Mouse (Mus musculus): ENCODE results near the gene Lats2. TPM values are rescaled to one million over a fixed set of nuclear protein-coding genes. Genes with fewer than 3 reads are reported as not detected.
A peak's percentile ranks its signal among the peaks of the same experiment; 100 is the strongest.

Lats2 gene
- polyA plus RNA-seq, 1 experiment from 2014 or later, result 11.5 TPM

DNA sequence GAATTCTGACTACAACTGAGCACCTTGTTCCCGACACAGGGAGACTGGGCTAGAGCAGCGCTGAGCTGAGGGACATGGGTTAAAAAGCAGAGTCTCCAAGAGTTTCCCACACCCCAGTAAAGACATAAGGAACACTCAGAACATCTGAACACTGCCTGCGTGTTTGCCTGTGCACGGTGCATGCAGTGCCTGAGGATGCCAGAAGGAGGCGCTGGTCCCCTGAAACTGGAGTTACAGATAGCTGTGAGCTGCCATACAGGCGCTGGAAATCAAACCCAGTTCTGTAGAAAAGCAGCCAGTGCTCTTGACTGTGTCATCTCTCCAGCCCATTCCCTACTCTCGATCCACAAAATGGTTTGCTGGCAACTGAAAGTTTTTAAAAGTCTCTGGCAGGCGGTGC lies 32.0 kb downstream of the Lats2 start:
- Histone ChIP-seq H3K4me1 (ENCODE audit: control insufficient read depth, insufficient read depth, low read length) (peaks cover 13% of the 10 kb centered on the region), H3K9ac (ENCODE audit: low read depth, low read length) (no peak overlapping the region), H3K36me3 (ENCODE audit: control insufficient read depth, insufficient read depth, low read length) (0 out of 2 replicates have a peak, but pooled peaks cover 2% of the 10 kb centered on the region), H3K27ac (ENCODE audit: low read length) (no peak overlapping the region), H3K9me3 (ENCODE audit: control insufficient read depth, low read length) (no peaks in the 10 kb centered on the region), H3K4me2 (ENCODE audit: low read depth, low read length) (no peak overlapping the region), H3K27me3 (replicated peaks; ENCODE audit: control insufficient read depth, insufficient read depth, low read length) (no peaks in the 10 kb centered on the region), H3K4me3 (ENCODE audit: low read length) (no peak overlapping the region)
- no peak for ATAC-seq
- 74% methylated on average over 8 of the region's 8 CpGs for WGBS

DNA sequence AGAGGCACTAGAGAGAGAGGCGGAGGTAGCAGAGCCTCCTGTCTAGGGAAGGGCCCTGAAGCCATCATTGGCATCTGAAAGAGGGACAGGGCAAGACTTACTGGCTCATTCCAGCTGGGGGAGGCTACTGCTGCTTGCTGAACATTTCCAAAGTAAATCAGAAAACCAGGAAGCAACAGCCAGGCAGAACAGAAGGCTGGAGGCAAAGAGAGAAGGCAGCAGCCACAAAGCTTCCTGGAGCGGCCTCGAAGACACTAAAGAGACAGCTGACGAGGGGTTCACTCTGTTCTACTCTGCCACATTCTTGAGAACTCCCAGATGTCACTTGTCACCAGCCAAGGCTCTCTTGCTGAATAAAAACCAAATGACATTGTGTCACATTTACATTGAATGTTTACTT lies 33.7 kb downstream of the Lats2 start:
- Histone ChIP-seq H3K27ac (ENCODE audit: low read length) (no peak overlapping the region), H3K4me1 (ENCODE audit: control insufficient read depth, insufficient read depth, low read length) (no peaks in the 10 kb centered on the region), H3K4me3 (ENCODE audit: low read length) (no peak overlapping the region), H3K4me2 (ENCODE audit: low read depth, low read length) (no peak overlapping the region), H3K9me3 (ENCODE audit: control insufficient read depth, low read length) (no peaks in the 10 kb centered on the region), H3K36me3 (ENCODE audit: control insufficient read depth, insufficient read depth, low read length) (0 out of 2 replicates have a peak, but pooled peaks cover 2% of the 10 kb centered on the region), H3K27me3 (replicated peaks; ENCODE audit: control insufficient read depth, insufficient read depth, low read length) (no peaks in the 10 kb centered on the region), H3K9ac (ENCODE audit: low read depth, low read length) (no peak overlapping the region)
- 52% methylated on average over 4 of the region's 4 CpGs for WGBS
- ATAC-seq, result no peak

DNA sequence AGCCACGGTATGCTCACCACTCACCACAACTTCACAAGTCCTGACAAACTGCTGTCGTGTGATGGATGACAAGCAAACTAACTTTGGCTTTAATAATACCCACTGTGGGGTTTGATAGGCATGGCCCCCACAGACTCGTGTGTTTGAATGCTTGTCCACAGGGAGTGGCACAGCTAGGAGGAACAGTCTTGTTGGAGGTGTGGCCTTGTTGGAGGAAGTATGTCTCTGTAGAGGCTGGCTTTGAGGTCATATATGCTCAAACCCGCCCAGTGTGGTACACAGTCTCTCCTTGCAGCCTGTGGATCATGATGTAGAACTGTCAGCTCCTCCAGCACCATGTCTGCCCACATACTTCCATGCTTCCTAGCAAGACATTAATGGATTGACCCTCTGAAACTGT lies 39.9 kb downstream of the Lats2 start:
- 79% methylated on average over 4 of the region's 4 CpGs for WGBS
- no peak overlapping the region for H3K9ac ChIP-seq (ENCODE audit: low read depth, low read length)
- H3K4me1 ChIP-seq (ENCODE audit: control insufficient read depth, insufficient read depth, low read length), result no peaks in the 10 kb centered on the region
- no peak overlapping the region for H3K4me3 ChIP-seq (ENCODE audit: low read length)
- H3K27me3 ChIP-seq (replicated peaks; ENCODE audit: control insufficient read depth, insufficient read depth, low read length), result no peaks in the 10 kb centered on the region
- H3K4me2 ChIP-seq (ENCODE audit: low read depth, low read length), result no peak overlapping the region
- 0 out of 2 replicates have a peak, but pooled peaks cover 2% of the 10 kb centered on the region for H3K36me3 ChIP-seq (ENCODE audit: control insufficient read depth, insufficient read depth, low read length)
- H3K9me3 ChIP-seq (ENCODE audit: control insufficient read depth, low read length), result no peaks in the 10 kb centered on the region
- no peak for ATAC-seq
- H3K27ac ChIP-seq (ENCODE audit: low read length), result no peak overlapping the region

- Histone ChIP-seq H3K27ac (ENCODE audit: low read length) (no peak overlapping the region), H3K27me3 (replicated peaks; ENCODE audit: control insufficient read depth, insufficient read depth, low read length) (no peaks in the 10 kb centered on the region), H3K4me3 (ENCODE audit: low read length) (no peak overlapping the region), H3K9ac (ENCODE audit: low read depth, low read length) (no peak overlapping the region), H3K9me3 (ENCODE audit: control insufficient read depth, low read length) (no peaks in the 10 kb centered on the region), H3K36me3 (ENCODE audit: control insufficient read depth, insufficient read depth, low read length) (no peaks in the 10 kb centered on the region), H3K4me1 (ENCODE audit: control insufficient read depth, insufficient read depth, low read length) (no peaks in the 10 kb centered on the region), H3K4me2 (ENCODE audit: low read depth, low read length) (no peak overlapping the region)
- 87% methylated on average over 4 of the region's 4 CpGs for WGBS
- no peak for ATAC-seq
Observed at GRCm38 (mm10) chr14:57716601-57717245, 41.5 kb downstream of the Lats2 start.

DNA sequence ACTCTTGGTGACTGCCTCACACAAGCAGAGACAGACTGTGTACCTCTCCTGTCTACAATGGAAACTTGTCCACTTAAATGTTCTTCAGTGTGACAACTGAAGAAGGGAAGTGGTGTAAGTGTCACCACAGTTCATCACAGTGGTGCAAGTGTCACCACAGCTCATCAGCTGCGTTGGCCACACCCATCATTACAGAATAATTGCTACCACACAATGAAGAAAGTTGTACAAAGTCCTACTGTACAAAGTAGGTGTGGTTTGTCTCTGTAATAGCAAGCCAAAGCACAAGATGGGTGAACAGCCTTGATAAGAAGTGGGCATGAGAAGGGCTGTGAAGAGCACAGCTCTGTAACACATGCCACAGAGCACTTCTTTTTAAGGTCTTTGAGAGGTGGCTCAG lies 45.3 kb downstream of the Lats2 start:
- Histone ChIP-seq H3K4me2 (ENCODE audit: low read depth, low read length) (no peak overlapping the region), H3K9ac (ENCODE audit: low read depth, low read length) (no peak overlapping the region), H3K27me3 (replicated peaks; ENCODE audit: control insufficient read depth, insufficient read depth, low read length) (no peaks in the 10 kb centered on the region), H3K27ac (ENCODE audit: low read length) (no peak overlapping the region), H3K4me3 (ENCODE audit: low read length) (no peak overlapping the region), H3K4me1 (ENCODE audit: control insufficient read depth, insufficient read depth, low read length) (peaks cover 14% of the 10 kb centered on the region), H3K36me3 (ENCODE audit: control insufficient read depth, insufficient read depth, low read length) (no peaks in the 10 kb centered on the region), H3K9me3 (ENCODE audit: control insufficient read depth, low read length) (no peaks in the 10 kb centered on the region)
- WGBS, result 72% methylated on average over 1 of the region's 1 CpGs
- peak; percentile 58 for ATAC-seq

DNA sequence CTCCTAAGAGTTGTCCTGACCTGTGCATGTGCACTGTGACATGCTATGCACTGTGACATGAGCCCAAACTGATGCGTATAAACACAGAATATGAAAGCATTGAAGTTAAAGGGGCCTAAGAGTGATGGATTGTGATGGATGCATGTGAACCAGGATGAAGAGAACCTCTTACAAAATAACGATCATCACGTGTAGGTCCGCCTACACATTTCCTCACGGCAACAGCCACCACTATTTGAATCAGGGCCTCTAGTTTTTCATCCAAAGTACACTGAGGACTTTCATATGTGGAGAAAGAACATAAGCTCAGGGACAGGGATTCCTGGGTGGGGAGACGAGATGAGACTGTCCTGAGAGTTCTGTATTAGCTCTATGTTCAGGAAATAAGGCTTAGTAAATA lies 47.1 kb downstream of the Lats2 start:
- no peak overlapping the region for H3K9ac ChIP-seq (ENCODE audit: low read depth, low read length)
- H3K4me1 ChIP-seq (ENCODE audit: control insufficient read depth, insufficient read depth, low read length), result peaks cover 21% of the 10 kb centered on the region
- no peak overlapping the region for H3K4me3 ChIP-seq (ENCODE audit: low read length)
- no peaks in the 10 kb centered on the region for H3K9me3 ChIP-seq (ENCODE audit: control insufficient read depth, low read length)
- 80% methylated on average over 6 of the region's 6 CpGs for WGBS
- no peak overlapping the region for H3K4me2 ChIP-seq (ENCODE audit: low read depth, low read length)
- H3K27me3 ChIP-seq (replicated peaks; ENCODE audit: control insufficient read depth, insufficient read depth, low read length), result no peaks in the 10 kb centered on the region
- ATAC-seq, result no peak
- H3K36me3 ChIP-seq (ENCODE audit: control insufficient read depth, insufficient read depth, low read length), result no peaks in the 10 kb centered on the region
- no peak overlapping the region for H3K27ac ChIP-seq (ENCODE audit: low read length)

- Histone ChIP-seq H3K4me3 (ENCODE audit: low read length) (no peak overlapping the region), H3K36me3 (ENCODE audit: control insufficient read depth, insufficient read depth, low read length) (no peaks in the 10 kb centered on the region), H3K4me2 (ENCODE audit: low read depth, low read length) (no peak overlapping the region), H3K9ac (ENCODE audit: low read depth, low read length) (no peak overlapping the region), H3K4me1 (ENCODE audit: control insufficient read depth, insufficient read depth, low read length) (peaks cover 21% of the 10 kb centered on the region), H3K27me3 (replicated peaks; ENCODE audit: control insufficient read depth, insufficient read depth, low read length) (no peaks in the 10 kb centered on the region), H3K27ac (ENCODE audit: low read length) (no peak overlapping the region), H3K9me3 (ENCODE audit: control insufficient read depth, low read length) (no peaks in the 10 kb centered on the region)
- no peak for ATAC-seq
- 66% methylated on average over 10 of the region's 10 CpGs for WGBS
Observed at GRCm38 (mm10) chr14:57709171-57709570, 49.0 kb downstream of the Lats2 start.

GRCm38 (mm10) chr14:57708580-57708979 lies 49.6 kb downstream of the Lats2 start:
- no peak overlapping the region for H3K9ac ChIP-seq (ENCODE audit: low read depth, low read length)
- H3K4me1 ChIP-seq (ENCODE audit: control insufficient read depth, insufficient read depth, low read length), result peaks cover 21% of the 10 kb centered on the region
- H3K36me3 ChIP-seq (ENCODE audit: control insufficient read depth, insufficient read depth, low read length), result no peaks in the 10 kb centered on the region
- no peak overlapping the region for H3K27ac ChIP-seq (ENCODE audit: low read length)
- 68% methylated on average over 7 of the region's 7 CpGs for WGBS
- H3K9me3 ChIP-seq (ENCODE audit: control insufficient read depth, low read length), result no peaks in the 10 kb centered on the region
- no peaks in the 10 kb centered on the region for H3K27me3 ChIP-seq (replicated peaks; ENCODE audit: control insufficient read depth, insufficient read depth, low read length)
- no peak for ATAC-seq
- no peak overlapping the region for H3K4me2 ChIP-seq (ENCODE audit: low read depth, low read length)
- H3K4me3 ChIP-seq (ENCODE audit: low read length), result no peak overlapping the region

DNA sequence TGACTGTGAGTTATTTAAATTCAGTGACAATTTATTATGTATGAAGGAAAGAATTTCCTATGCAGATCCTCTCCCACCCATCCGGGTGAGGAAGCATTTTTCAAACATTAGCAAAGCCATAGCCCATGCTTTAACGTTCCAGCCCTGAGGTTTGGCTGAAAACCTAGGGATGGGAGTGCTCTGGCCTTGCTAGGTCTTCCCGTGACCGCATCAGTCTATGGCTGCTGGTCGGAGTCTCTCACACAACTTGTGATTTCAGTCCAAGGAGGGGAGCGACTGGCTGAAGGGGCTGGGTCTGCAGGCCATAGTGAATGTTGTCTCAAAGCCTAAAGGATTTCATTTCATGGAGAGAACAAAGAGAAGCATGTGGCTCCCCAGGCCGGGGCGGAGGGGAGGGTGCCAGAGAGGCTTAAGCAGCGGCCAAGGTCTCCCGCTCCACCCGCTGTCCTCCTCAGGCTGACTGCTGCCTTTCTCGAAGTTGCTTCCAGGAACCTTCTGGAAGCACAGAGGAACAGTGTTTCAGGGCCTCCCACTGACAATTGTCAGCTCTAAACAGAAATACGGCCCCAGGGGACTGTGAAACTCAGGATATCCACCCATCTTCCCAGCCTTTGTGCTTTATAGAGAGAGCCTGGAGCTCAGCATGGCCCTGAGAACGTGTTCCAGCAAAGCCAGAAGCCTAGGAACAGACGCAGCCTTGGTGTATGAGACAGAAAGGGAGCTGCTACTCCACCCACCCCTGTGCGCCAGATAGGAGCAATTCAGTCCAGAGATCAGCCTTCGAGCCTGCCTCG lies 50.9 kb downstream of the Lats2 start:
- H3K9ac ChIP-seq (ENCODE audit: low read depth, low read length), result peak overlapping the region; percentile 20
- no peak overlapping the region for H3K4me3 ChIP-seq (ENCODE audit: low read length)
- peak overlapping the region; percentile 79 for H3K27ac ChIP-seq (ENCODE audit: low read length)
- H3K27me3 ChIP-seq (replicated peaks; ENCODE audit: control insufficient read depth, insufficient read depth, low read length), result no peaks in the 10 kb centered on the region
- peak; percentile 69 for ATAC-seq
- H3K36me3 ChIP-seq (ENCODE audit: control insufficient read depth, insufficient read depth, low read length), result no peaks in the 10 kb centered on the region
- peak overlapping the region; percentile 21; the same call in 1 of the 2 replicates for H3K4me2 ChIP-seq (ENCODE audit: low read depth, low read length)
- H3K9me3 ChIP-seq (ENCODE audit: control insufficient read depth, low read length), result no peaks in the 10 kb centered on the region
- H3K4me1 ChIP-seq (ENCODE audit: control insufficient read depth, insufficient read depth, low read length), result peaks cover 21% of the 10 kb centered on the region
- WGBS, result 48% methylated on average over 18 of the region's 18 CpGs
